Mouse (Mus musculus) ovary, postnatal 10 days (tissue): ENCODE measurements around the gene Adat2.

Experiments
- DNase-seq: peaks from one replicate; pipeline ENCODE4 v3.0.0; 2022; ENCODE audit warnings: low spot score

The Adat2 gene

GRCm38 (mm10) chr10:13596073-13596472 is 43.4 kb downstream of the Adat2 start:
- no peak for DNase-seq

- no peak for DNase-seq
Observed at GRCm38 (mm10) chr10:13596866-13597265, 44.2 kb downstream of the Adat2 start.

- DNase-seq, result no peak
Observed at GRCm38 (mm10) chr10:13597491-13597890, 44.8 kb downstream of the Adat2 start.

- DNase-seq, result no peak
Observed at GRCm38 (mm10) chr10:13600926-13601325, 48.2 kb downstream of the Adat2 start.
